Mouse (Mus musculus): Measurements from ENCODE around the gene Gtpbp4. TPM values are rescaled to one million over a fixed set of nuclear protein-coding genes. Genes with fewer than 3 reads are reported as not detected.
"Not testable (repeated sequence)": the region's sequence is repeated elsewhere in the genome, so short reads cannot be mapped to it uniquely, and the experiment has no call there.

The Gtpbp4 gene
- total RNA-seq (2021), result 10 to 100 TPM; 38.6 to 41.5 TPM
- long read RNA-seq, experiment 1, full-length matches to known transcripts, result 29 of 33 reads
- long read RNA-seq, experiment 1, partial matches to known transcripts, result 3 of 33 reads
- long read RNA-seq, experiment 1, other reads (novel, unspliced or antisense), result 1 of 33 reads
- long read RNA-seq, experiment 2, full-length matches to known transcripts, result 49 of 52 reads
- long read RNA-seq, experiment 2, partial matches to known transcripts, result 1 of 52 reads
- long read RNA-seq, experiment 2, other reads (novel, unspliced or antisense), result 2 of 52 reads

DNA sequence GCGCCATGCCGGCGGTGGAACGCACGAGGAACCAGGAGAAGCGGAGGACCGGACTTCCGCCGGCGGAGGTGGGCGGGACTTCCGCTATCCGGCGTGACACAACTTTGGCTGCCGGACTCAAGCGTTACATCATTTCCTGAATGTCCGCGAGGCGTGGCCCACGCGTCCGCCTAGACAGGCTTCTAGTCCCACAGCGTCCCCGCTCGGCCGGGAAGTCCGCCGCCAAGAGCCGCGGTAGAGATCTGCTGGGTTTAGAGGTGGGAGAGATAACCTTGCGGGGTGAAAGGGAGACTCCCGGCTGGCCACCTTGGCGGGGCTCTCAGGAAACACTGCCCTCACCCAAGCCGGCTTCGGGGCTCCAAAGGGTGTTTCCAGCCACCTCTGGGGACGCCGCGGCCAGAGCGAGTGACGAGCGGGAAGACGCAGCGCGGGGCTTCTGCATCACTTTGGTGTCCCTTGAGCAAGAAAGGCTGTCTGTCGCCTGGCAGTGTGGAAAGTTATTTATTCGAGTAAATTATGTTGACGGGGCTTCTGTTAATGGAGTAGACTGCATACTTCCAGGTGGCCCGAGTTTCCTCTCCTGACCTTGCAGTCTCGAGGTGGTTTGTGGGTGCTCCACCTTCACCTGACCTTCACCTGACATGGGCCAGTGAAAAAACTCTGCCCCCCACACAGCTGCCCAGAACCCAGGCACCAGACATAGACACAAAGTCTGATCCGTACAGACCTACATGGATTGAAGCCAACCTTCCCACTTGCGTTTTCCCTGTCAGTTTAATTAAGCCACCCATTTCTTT is at the start of gene Gtpbp4:
Gtpbp4 (minus strand) TSS at position 94 of the 797 bp plus-strand sequence.
- peak; percentile 95 for DNase-seq
- intact Hi-C loops (cut with DNase I; ENCODE audit: low total_unique reads), result loop anchor here (5.0 to 10.0 kb wide), 2 partner anchors 96 to 111 kb away; partner anchors contain the start of genes Idi1 and Larp4b

DNA sequence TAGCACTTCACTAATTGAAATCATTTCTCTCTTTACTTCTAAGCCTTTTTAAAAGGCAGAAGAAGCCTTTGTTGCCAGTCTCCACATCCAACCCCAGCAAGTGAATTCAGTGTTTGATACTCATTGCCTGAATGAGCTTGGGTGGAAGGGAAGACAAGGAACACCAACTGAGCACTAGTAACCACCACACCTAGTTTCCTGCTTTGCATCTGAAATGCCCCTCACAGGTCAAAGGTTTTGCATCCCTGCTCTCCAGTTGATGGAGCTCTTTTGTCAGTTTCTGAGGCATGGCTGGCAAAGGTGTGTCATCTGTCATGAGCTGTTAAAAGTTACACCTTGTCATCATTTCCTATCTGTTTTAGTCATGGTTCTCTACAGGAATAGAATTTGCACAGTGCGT is 48.8 kb upstream of the Gtpbp4 start:
- no peak for DNase-seq
- intact Hi-C loops (cut with DNase I; ENCODE audit: low total_unique reads), result no loop called here

GRCm38 (mm10) chr13:9043289-9044049 is 47.6 kb upstream of the Gtpbp4 start:
- intact Hi-C loops (cut with DNase I; ENCODE audit: low total_unique reads), result no loop called here
- no peak for DNase-seq

DNA sequence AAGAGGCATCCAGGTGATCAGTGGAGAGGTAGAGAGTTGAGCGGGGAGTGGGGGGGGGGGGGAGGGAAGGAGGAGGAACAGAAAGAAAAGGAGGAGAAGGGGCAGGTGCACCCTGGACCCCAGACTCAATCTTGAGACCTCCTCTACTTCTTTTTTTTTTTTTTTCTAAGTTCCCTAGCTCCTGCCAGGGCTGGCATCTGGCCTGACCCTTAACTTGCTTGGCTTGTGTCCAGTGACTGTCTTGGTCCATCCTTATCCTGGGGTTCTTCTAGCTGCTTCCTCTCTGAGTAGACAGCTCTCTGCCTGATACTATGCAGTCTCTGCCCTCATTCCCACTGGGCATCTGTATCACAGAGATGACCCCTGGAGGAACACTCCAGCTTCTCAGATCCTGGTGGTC is 44.7 kb upstream of the Gtpbp4 start:
- intact Hi-C loops (cut with DNase I; ENCODE audit: low total_unique reads), result no loop called here
- no peak for DNase-seq

- no peak for DNase-seq
- intact Hi-C loops (cut with DNase I; ENCODE audit: low total_unique reads), result no loop called here
Observed at GRCm38 (mm10) chr13:9031996-9032661, 36.2 kb upstream of the Gtpbp4 start.

- intact Hi-C loops (cut with DNase I; ENCODE audit: low total_unique reads), result no loop called here
- no peak for DNase-seq
Observed at GRCm38 (mm10) chr13:9030364-9030763, 34.5 kb upstream of the Gtpbp4 start.

- intact Hi-C loops (cut with DNase I; ENCODE audit: low total_unique reads), result no loop called here
- DNase-seq, result no peak
Observed at GRCm38 (mm10) chr13:9027251-9027650, 31.4 kb upstream of the Gtpbp4 start.

- intact Hi-C loops (cut with DNase I; ENCODE audit: low total_unique reads), result no loop called here
- DNase-seq, result no peak
Observed at GRCm38 (mm10) chr13:9022623-9023022, 26.7 kb upstream of the Gtpbp4 start.

DNA sequence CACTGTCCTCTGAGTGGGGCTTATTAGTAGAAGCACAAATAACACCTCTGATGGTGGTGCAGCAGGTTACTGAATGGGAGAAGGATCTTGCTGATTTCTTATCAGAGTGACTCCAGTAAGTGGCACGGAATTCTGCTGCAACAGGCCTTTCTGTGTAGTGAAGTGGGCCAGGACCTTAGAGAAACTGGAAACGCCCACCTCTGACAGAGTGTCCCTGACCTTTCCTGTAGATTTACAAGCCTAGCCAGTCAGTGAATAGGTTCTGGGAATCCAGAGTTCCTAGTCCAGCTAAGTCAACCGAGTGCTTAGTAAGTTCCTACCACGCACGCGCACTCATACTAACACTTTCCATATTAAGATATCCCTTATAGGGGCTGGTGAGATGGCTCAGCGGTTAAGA is 25.7 kb upstream of the Gtpbp4 start:
- DNase-seq, result no peak
- intact Hi-C loops (cut with DNase I; ENCODE audit: low total_unique reads), result no loop called here

GRCm38 (mm10) chr13:9019713-9020112 is 23.8 kb upstream of the Gtpbp4 start:
- no peak for DNase-seq
- intact Hi-C loops (cut with DNase I; ENCODE audit: low total_unique reads), result no loop called here

DNA sequence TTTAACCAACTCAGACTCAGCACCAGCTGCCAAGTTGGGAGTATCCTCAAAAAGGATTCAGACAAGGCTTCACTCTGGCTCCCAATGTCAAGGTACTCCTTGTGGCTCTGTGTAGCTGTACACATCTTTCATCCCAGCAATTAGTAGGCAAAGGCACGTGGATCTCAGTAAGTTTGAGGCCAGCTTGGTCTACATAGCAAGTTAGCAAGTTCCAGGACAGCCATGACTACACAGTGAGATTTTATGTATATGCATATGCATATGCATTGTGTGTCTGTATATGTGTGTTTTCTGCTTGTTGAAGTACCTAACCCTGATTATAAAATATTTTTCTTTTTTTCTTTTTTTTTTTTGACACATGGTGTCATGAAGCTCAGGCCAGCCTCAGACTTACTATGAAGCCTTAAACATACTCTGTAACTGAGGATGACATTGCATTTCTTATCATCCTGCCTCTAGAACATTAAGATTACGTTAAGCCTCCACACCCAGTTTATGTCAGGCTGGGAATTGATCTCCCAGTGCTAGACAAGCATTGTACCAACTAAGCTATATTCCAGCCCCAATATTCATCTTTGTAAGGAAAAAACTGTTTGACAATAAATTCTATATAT is 23.2 kb upstream of the Gtpbp4 start:
- no peak for DNase-seq
- intact Hi-C loops (cut with DNase I; ENCODE audit: low total_unique reads), result no loop called here

GRCm38 (mm10) chr13:9017190-9017589 is 21.3 kb upstream of the Gtpbp4 start:
- peak; percentile 4 for DNase-seq

GRCm38 (mm10) chr13:9014431-9014830 is 18.5 kb upstream of the Gtpbp4 start:
- DNase-seq, result no peak
- intact Hi-C loops (cut with DNase I; ENCODE audit: low total_unique reads), result no loop called here

More at GRCm38 (mm10) chr13:9017190-9017589, 21.3 kb upstream of the Gtpbp4 start:
- intact Hi-C loops (cut with DNase I; ENCODE audit: low total_unique reads), result no loop called here

GRCm38 (mm10) chr13:9013483-9013882 is 17.6 kb upstream of the Gtpbp4 start:
- intact Hi-C loops (cut with DNase I; ENCODE audit: low total_unique reads), result no loop called here
- no peak for DNase-seq

DNA sequence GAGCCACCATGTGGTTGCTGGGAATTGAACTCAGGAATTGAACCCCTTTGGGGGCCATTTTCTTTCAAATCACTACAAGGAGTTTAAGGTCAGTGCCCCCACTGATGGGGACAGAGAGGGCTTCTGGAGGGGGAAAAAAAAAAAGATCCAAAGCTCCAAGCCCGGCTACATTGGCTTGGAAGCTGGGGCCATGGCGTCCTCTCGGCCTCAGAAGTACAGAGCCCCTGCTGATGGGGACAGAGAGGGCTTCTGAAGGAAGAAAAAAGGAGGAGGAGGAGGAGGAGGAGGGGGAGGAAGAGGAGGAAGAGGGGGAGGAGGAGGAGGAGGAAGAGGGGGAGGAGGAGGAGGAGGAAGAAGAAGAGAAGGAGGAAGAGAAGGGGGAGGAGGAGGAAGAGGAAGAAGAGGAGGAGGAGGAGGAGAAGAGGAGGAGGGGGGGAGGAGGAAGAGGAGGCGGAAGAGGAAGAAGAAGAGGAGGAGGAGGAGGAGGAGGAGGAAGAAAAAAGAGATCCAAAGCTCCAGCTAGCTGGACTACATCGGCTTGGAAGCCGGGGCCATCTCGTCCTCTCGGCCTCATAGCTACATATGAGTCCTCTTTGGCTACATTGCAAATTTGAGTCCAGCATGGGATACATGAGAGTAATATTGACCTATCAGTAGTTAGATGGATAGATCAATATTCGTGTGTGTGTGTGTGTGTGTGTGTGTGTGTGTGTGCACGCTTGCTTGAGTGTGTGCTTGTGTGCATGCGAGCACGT is 15.9 kb upstream of the Gtpbp4 start:
- DNase-seq, result peak; percentile 89
- intact Hi-C loops (cut with DNase I; ENCODE audit: low total_unique reads), result no loop called here

DNA sequence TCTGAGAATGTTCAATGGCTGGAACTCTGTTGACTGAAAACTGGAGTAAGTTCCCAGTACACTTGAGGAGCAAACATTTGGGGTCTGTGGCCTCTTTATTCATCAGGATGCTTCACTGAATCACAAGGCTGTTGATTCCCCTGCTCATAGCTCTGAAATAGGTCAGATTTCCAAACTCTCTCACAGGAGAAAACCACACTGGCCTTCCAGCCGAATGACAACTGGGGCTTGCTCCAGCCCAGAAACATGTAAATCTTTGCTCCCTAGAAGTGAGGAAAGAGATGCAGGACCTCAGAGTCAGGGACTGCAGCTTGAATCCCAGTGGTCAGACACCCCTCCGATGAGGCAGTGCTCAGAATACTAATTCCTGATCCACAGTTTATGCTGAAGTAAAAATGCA is 7.4 kb upstream of the Gtpbp4 start:
- intact Hi-C loops (cut with DNase I; ENCODE audit: low total_unique reads), result no loop called here

DNA sequence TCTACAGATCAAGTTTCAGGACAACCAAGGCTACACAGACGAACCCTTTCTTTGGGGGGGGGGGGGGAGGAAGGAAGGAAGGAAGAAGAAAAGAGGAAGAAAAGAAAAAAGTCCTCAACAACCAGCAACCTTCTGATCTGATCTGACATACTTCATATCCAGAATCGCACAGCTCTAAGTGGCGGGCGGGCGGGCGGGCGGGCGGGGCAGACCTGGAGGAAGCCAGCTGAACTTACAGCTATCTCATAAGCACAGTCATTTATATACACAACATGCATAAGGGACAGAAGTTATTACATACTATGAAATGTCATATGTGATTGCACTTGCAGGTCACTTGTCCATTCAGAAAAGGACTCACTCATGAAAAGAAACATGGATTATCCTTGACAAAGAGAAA is 3.6 kb upstream of the Gtpbp4 start:
- no peak for DNase-seq
- intact Hi-C loops (cut with DNase I; ENCODE audit: low total_unique reads), result loop anchor here (5.0 to 10.0 kb wide), 2 partner anchors 93 to 115 kb away; partner anchors contain the start of genes Idi1 and Larp4b

More for the DNA sequence above, 7.4 kb upstream of the Gtpbp4 start:
- no peak for DNase-seq

DNA sequence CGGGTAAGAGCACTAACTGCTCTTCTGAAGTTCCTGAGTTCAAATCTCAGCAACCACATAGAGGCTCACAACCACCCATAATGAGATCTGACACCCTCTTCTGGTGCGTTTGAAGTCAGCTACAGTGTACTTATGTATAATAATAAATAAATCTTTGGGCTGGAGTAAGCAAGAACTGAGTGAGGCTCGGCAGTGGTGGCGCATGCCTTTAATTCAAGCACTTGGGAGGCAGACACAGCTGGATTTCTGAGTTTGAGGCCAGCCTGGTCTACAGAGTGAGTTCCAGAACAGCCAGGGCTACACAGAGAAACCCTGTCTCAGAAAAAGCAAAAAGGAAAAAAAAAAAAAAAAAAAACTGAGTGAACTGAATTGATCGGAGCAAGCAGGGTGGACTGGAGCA is 1.3 kb upstream of the Gtpbp4 start:
- not testable (repeated sequence) for DNase-seq
- intact Hi-C loops (cut with DNase I; ENCODE audit: low total_unique reads), result loop anchor here (5.0 to 10.0 kb wide), 2 partner anchors 95 to 112 kb away; partner anchors contain the start of genes Idi1 and Larp4b

Measured in gastrocnemius, postnatal 14 days (tissue).